Mouse (Mus musculus) spleen, postnatal 0 days (tissue): ENCODE measurements around the gene Atn1. TPM values are rescaled to one million over a fixed set of nuclear protein-coding genes. Genes with fewer than 3 reads are reported as not detected.

ENCODE experiments used
- microRNA counts: library from miRNA; unstranded; fragments of <30 nt; microRNA quantifications from one replicate; lab custom pipeline; 2015
- polyA plus RNA-seq: library from polyadenylated mRNA; unstranded; fragments of >200 nt; fragmentation: Nextera tagmentation; extraction: Ambion mirVana; gene quantifications from 2 replicates; pipeline ENCODE4 v1.2.1, GENCODE M21; 2015

The Atn1 gene
- 3.3 and 5.1 TPM in 2 replicates for polyA plus RNA-seq

GRCm38 (mm10) chr6:124755831-124756595 is at the start of gene Atn1, which contains the start of gene Gm45234:
Gene Atn1 (minus strand): TSS chr6:124756524.
Gene Gm45234 (minus strand): TSS chr6:124756021.

GRCm38 (mm10) chr6:124779222-124779983 is 23.1 kb upstream of the Atn1 start, which contains the start of gene Lrrc23:
Gene Lrrc23 (minus strand): TSS chr6:124779727.

GRCm38 (mm10) chr6:124769101-124769765 is 12.9 kb upstream of the Atn1 start, which contains the start of gene Eno2:
Gene Eno2 (minus strand): TSS chr6:124769673.

GRCm38 (mm10) chr6:124740888-124741761 is 15.2 kb downstream of the Atn1 start, which contains the start of gene Grcc10:
Gene Grcc10 (minus strand): TSS chr6:124741374.

GRCm38 (mm10) chr6:124738511-124739023 is 17.8 kb downstream of the Atn1 start, which contains the start of gene Ptpn6:
Gene Ptpn6 (minus strand): TSS chr6:124738714.

GRCm38 (mm10) chr6:124711824-124712782 is 44.2 kb downstream of the Atn1 start, which contains the start of the genes Emg1 and Phb2:
Gene Emg1 (minus strand): TSS chr6:124712178.
Gene Phb2 (plus strand): TSS chr6:124712336.

MicroRNA genes within 50 kb of the gene (microRNA counts, 519-probe panel; counts per million panel counts)
- microRNA mmu-miR-141 (lab: Ali Mortazavi, UCI) (3,574 counts per million, percentile 9 among the panel's probes with 10 or more counts), microRNA mmu-miR-200c (lab: Ali Mortazavi, UCI) (4,839 counts per million, percentile 31 among the panel's probes with 10 or more counts)

Other genes with a start within 250 kb of the Atn1 start
- 11.5 and 15.6 TPM in 2 replicates for gene C1ra, start 244.1 kb downstream of the Atn1 start, polyA plus RNA-seq
- gene C1s1, start 214.2 kb downstream of the Atn1 start, polyA plus RNA-seq, result 12.0 and 16.3 TPM in 2 replicates
- not detected in 2 replicates for gene C1rb, start 186.2 kb downstream of the Atn1 start, polyA plus RNA-seq
- 0.05 TPM in 1 of 2 replicates, not detected in the other for gene C1s2, start 120.4 kb downstream of the Atn1 start, polyA plus RNA-seq
- gene Lpcat3, start 93.5 kb downstream of the Atn1 start, polyA plus RNA-seq, result 47.7 and 54.4 TPM in 2 replicates
- gene Emg1, start 44.3 kb downstream of the Atn1 start, polyA plus RNA-seq, result 167 and 173 TPM in 2 replicates
- gene Phb2, start 44.2 kb downstream of the Atn1 start, polyA plus RNA-seq, result 266 and 287 TPM in 2 replicates
- 71.3 and 92.3 TPM in 2 replicates for gene Ptpn6, start 17.8 kb downstream of the Atn1 start, polyA plus RNA-seq
- gene Grcc10, start 15.2 kb downstream of the Atn1 start, polyA plus RNA-seq, result 145 and 183 TPM in 2 replicates
- not detected in 2 replicates for gene Gm45234, start 503 bp downstream of the Atn1 start, polyA plus RNA-seq
- gene Eno2, start 13.1 kb upstream of the Atn1 start, polyA plus RNA-seq, result 1.1 and 1.7 TPM in 2 replicates
- not detected in 2 replicates for gene Lrrc23, start 23.2 kb upstream of the Atn1 start, polyA plus RNA-seq
- gene Spsb2, start 52.1 kb upstream of the Atn1 start, polyA plus RNA-seq, result 10.9 and 12.5 TPM in 2 replicates
- 232 and 238 TPM in 2 replicates for gene Tpi1, start 57.8 kb upstream of the Atn1 start, polyA plus RNA-seq
- gene Usp5, start 73.0 kb upstream of the Atn1 start, polyA plus RNA-seq, result 55.3 and 56.8 TPM in 2 replicates
- gene Cdca3, start 73.0 kb upstream of the Atn1 start, polyA plus RNA-seq, result 223 and 253 TPM in 2 replicates
- 0.58 and 0.59 TPM in 2 replicates for gene Gnb3, start 83.8 kb upstream of the Atn1 start, polyA plus RNA-seq
- gene P3h3, start 101.2 kb upstream of the Atn1 start, polyA plus RNA-seq, result 3.7 and 6.6 TPM in 2 replicates
- gene Gpr162, start 107.5 kb upstream of the Atn1 start, polyA plus RNA-seq, result 0.16 and 0.99 TPM in 2 replicates
- gene Cd4, start 131.7 kb upstream of the Atn1 start, polyA plus RNA-seq, result 0.23 and 0.62 TPM in 2 replicates
- gene Lag3, start 155.2 kb upstream of the Atn1 start, polyA plus RNA-seq, result 1.6 and 2.9 TPM in 2 replicates
- 66.4 and 88.8 TPM in 2 replicates for gene Ptms, start 163.6 kb upstream of the Atn1 start, polyA plus RNA-seq
- 110 and 118 TPM in 2 replicates for gene Mlf2, start 174.9 kb upstream of the Atn1 start, polyA plus RNA-seq
- gene Cops7a, start 209.0 kb upstream of the Atn1 start, polyA plus RNA-seq, result 55.1 and 59.7 TPM in 2 replicates
- 0.41 and 0.47 TPM in 2 replicates for gene Pianp, start 240.2 kb upstream of the Atn1 start, polyA plus RNA-seq